Mouse (Mus musculus): Measurements from ENCODE around the gene Apbb2.

DNA sequence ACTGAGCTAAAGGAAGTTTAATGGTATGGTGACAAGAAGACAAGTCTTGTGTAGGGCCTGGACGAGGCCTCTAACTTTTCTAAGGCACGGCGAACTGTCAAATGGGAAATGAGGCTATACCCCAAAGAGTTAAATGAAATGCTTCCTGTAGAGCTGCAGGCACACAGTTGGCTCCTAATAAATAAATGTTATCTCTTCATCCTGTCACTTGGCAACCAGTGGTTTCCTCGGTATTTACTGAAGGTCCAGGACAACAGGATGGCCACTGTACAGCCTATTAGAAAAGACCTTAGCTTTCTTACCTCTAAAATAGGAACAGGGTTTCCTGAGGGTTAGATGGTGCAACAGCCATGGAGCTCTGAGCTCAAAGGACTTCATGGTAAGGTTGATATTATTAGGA lies 6.7 kb downstream of the Apbb2 start:
- TF ChIP-seq POLR2A (IDR thresholded peaks at IDR 0.05; ENCODE audit: low read depth, low read length), result no peak
- no peak for TF ChIP-seq CTCF (conservative IDR thresholded peaks at IDR 0.05; ENCODE audit: insufficient read depth, insufficient read length, low read depth, low read length)

Measured in kidney, adult 2 months (tissue).